Mouse (Mus musculus) forebrain, postnatal 0 days (tissue): ENCODE results near the gene Gm5415. TPM values are rescaled to one million over a fixed set of nuclear protein-coding genes. Genes with fewer than 3 reads are reported as not detected.
A peak's percentile ranks its signal among the peaks of the same experiment; 100 is the strongest.
"Not testable (repeated sequence)": the region's sequence is repeated elsewhere in the genome, so short reads cannot be mapped to it uniquely, and the experiment has no call there.

Experiments
- ATAC-seq: fragments of 200-750 bp; cut with Nextera tagmentation; 2 replicates; pipeline ENCODE4 v1.8.0; 2017; ENCODE audit warnings: mild to moderate bottlenecking, moderate library complexity
- DNase-seq: peaks from one replicate; pipeline ENCODE4 v3.0.0-alpha.2; 2015
- H3K27ac ChIP-seq: fragments of 300-500 bp; sonication (generic); 2 replicates; pipeline ENCODE4 v1.5.1; 2014; ENCODE audit warnings: low read depth, mild to moderate bottlenecking, antibody characterized with exemption, low read length, moderate library complexity, mixed read lengths
- H3K27me3 ChIP-seq: fragments of 300-500 bp; sonication (generic); 2 replicates; pipeline ENCODE4 v1.6.1; 2014; ENCODE audit warnings: mild to moderate bottlenecking, low read length, mixed read lengths; ENCODE audit not compliant: insufficient read depth
- H3K36me3 ChIP-seq: fragments of 300-500 bp; sonication (generic); 2 replicates; pipeline ENCODE4 v1.6.1; 2014; ENCODE audit warnings: mild to moderate bottlenecking, moderate library complexity; ENCODE audit not compliant: insufficient read depth
- H3K4me1 ChIP-seq: fragments of 300-500 bp; sonication (generic); 2 replicates; pipeline ENCODE4 v1.6.1; 2014; ENCODE audit warnings: antibody characterized with exemption; ENCODE audit not compliant: insufficient read depth
- H3K4me2 ChIP-seq: fragments of 300-500 bp; sonication (generic); 2 replicates; pipeline ENCODE4 v1.6.1; 2014; ENCODE audit warnings: low read depth, mild to moderate bottlenecking, moderate library complexity
- H3K4me3 ChIP-seq: fragments of 300-500 bp; sonication (generic); 2 replicates; pipeline ENCODE4 v1.5.1; 2014; ENCODE audit warnings: low read depth, low read length, mixed read lengths
- H3K9ac ChIP-seq: fragments of 300-500 bp; sonication (generic); 2 replicates; pipeline ENCODE4 v1.6.1; 2014; ENCODE audit warnings: mild to moderate bottlenecking
- H3K9me3 ChIP-seq: fragments of 300-500 bp; sonication (generic); 2 replicates; pipeline ENCODE4 v1.6.1; 2016; ENCODE audit warnings: low read length
- CTCF ChIP-seq: sonication (generic); IDR thresholded peaks from 2 replicates; pipeline ENCODE4 v1.5.1; 2016; ENCODE audit warnings: antibody characterized with exemption, control low read depth, low read depth
- WGBS: fragments of 180-500 bp; shearing (Covaris S2); extraction: QIAGEN DNeasy Blood & Tissue Kit; methylation state at CpG from one replicate; pipeline ENCODE4 v1.1.7; 2014; 5-methylcytosine and 5-hydroxymethylcytosine counted together
- polyA plus RNA-seq: library from polyadenylated mRNA; unstranded; fragments of >200 nt; fragmentation: Nextera tagmentation; extraction: Ambion mirVana; gene quantifications from 2 replicates; pipeline ENCODE4 v1.2.1, GENCODE M21; 2015
- total RNA-seq: library from RNA; depleted of rRNA; stranded (reverse); fragments of >200 nt; gene quantifications from 2 replicates; pipeline ENCODE4 v1.2.3, GENCODE M21; 2014; rRNA removed

The Gm5415 gene
- total RNA-seq: not detected in 2 replicates
- polyA plus RNA-seq: 0.04 and 0.21 TPM in 2 replicates

DNA sequence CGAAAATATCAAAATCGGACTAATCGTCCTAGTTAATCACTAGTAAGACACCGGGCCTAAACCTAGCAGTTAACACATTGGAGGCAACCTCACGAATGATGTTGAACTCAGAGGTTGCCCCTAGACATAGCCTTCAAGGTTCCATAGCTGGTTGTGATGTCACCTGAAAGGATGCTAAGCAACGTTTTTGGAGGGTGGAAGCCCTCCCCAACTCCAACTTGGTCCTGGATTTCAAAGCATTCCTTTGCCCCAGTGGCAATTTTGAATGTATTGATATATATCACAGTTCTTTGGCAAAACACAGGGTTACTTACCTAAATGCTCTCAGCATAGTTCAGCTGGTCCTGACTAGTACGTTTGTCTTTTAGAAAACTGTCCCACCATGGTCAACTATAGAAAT is at the start of gene Gm5415:
Gm5415 (minus strand) TSS at position 101 of the 400 bp plus-strand sequence.
- ATAC-seq, H3K27me3 ChIP-seq, H3K4me3 ChIP-seq, H3K9me3 ChIP-seq, H3K4me1 ChIP-seq, H3K27ac ChIP-seq, H3K36me3 ChIP-seq, DNase-seq, H3K9ac ChIP-seq, H3K4me2 ChIP-seq: not testable (repeated sequence)
- WGBS: 81% methylated on average over 2 of the region's 7 CpGs

DNA sequence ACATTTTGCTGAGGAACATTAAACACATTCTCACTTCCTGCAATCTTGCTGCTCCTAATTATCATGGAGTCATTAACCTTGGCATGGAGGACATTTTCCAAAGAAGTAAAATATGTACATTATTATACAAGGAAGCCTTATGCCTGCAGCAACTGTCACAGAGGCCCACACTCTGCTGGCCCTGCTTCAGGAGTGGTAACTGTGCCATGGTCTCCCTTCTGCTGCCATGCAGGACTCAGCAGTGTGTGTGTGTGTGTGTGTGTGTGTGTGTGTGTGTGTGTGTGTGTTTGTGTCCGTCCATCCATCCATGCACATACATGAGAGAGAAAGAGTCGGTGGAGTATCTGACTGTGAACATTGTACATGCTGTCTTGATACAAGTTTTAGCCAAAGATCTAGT is 21.8 kb upstream of the Gm5415 start:
- WGBS: 57% methylated on average over 2 of the region's 2 CpGs
- no peak overlapping the region for H3K4me2 ChIP-seq
- H3K9me3 ChIP-seq: no peaks in the 10 kb centered on the region
- H3K4me1 ChIP-seq: no peaks in the 10 kb centered on the region
- H3K4me3 ChIP-seq: no peak overlapping the region
- ATAC-seq: no peak
- H3K36me3 ChIP-seq: no peaks in the 10 kb centered on the region
- H3K9ac ChIP-seq: no peak overlapping the region
- no peak overlapping the region for H3K27ac ChIP-seq
- DNase-seq: no peak
- TF ChIP-seq CTCF: no peak
- H3K27me3 ChIP-seq: no peaks in the 10 kb centered on the region

GRCm38 (mm10) chr1:32553925-32554324 is 6.8 kb upstream of the Gm5415 start:
- DNase-seq (peak; percentile 74), ATAC-seq (peak; percentile 88)
- peak; percentile 76 for TF ChIP-seq CTCF
- no peak overlapping the region for H3K4me2 ChIP-seq
- WGBS: 14% methylated on average over 4 of the region's 4 CpGs
- H3K27me3 ChIP-seq: no peaks in the 10 kb centered on the region
- H3K4me3 ChIP-seq: no peak overlapping the region
- no peak overlapping the region for H3K27ac ChIP-seq
- no peaks in the 10 kb centered on the region for H3K36me3 ChIP-seq
- no peaks in the 10 kb centered on the region for H3K9me3 ChIP-seq
- no peak overlapping the region for H3K9ac ChIP-seq
- H3K4me1 ChIP-seq: no peaks in the 10 kb centered on the region

DNA sequence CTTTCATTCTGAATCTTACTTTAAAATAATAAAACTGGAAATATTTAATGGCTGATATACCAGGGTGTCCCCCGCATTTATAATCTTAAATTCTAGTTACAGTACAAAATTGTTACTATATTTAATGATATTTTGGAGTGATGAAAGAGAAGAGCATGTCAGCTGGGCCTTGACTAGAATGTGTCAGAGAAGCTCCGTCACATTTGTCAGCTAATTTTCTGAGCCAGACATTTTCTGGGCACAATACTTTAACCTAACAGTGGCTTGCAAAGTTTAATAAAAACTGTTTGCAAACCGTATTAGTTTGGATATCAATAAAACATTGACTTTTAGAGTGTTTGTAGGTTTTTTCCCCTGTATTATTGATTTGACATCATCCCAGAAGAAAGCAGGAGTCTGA is 6.4 kb upstream of the Gm5415 start:
- ATAC-seq: peak; percentile 50

GRCm38 (mm10) chr1:32503381-32503780 is 43.7 kb downstream of the Gm5415 start:
- DNase-seq (no peak), ATAC-seq (no peak)
- Histone ChIP-seq H3K4me1 (no peaks in the 10 kb centered on the region), H3K36me3 (no peaks in the 10 kb centered on the region), H3K27me3 (no peaks in the 10 kb centered on the region), H3K27ac (no peak overlapping the region), H3K4me2 (no peak overlapping the region), H3K4me3 (no peak overlapping the region), H3K9me3 (no peaks in the 10 kb centered on the region), H3K9ac (no peak overlapping the region)
- no peak for TF ChIP-seq CTCF
- 89% methylated on average over 6 of the region's 6 CpGs for WGBS

More for the DNA sequence above, 6.4 kb upstream of the Gm5415 start:
- Histone ChIP-seq H3K4me1 (no peaks in the 10 kb centered on the region), H3K9me3 (no peaks in the 10 kb centered on the region), H3K4me2 (no peak overlapping the region), H3K4me3 (no peak overlapping the region), H3K9ac (no peak overlapping the region), H3K27ac (no peak overlapping the region), H3K27me3 (no peaks in the 10 kb centered on the region), H3K36me3 (no peaks in the 10 kb centered on the region)
- peak; percentile 30 for DNase-seq
- no peak for TF ChIP-seq CTCF
- WGBS: 58% methylated on average over 3 of the region's 3 CpGs
